Mouse (Mus musculus) hindbrain, embryonic 11.5 days (tissue): ENCODE measurements around the gene Dyrk1a. TPM values are rescaled to one million over a fixed set of nuclear protein-coding genes. Genes with fewer than 3 reads are reported as not detected.

Experiments used
- ATAC-seq: fragments of 200-750 bp; cut with Nextera tagmentation; 2 replicates; pipeline ENCODE4 v1.8.0; 2017; ENCODE audit warnings: mild to moderate bottlenecking, moderate TSS enrichment, moderate library complexity; ENCODE audit not compliant: low FRiP score
- DNase-seq: peaks from one replicate; pipeline ENCODE4 v3.0.0-alpha.2; 2015; ENCODE audit warnings: low spot score
- H3K27ac ChIP-seq: fragments of 300-500 bp; sonication (generic); 2 replicates; pipeline ENCODE4 v1.5.1; 2014; ENCODE audit warnings: mild to moderate bottlenecking, low read depth, low read length
- H3K27me3 ChIP-seq: fragments of 300-500 bp; sonication (generic); 2 replicates; pipeline ENCODE4 v1.6.1; 2014; ENCODE audit warnings: mild to moderate bottlenecking, low read length, moderate library complexity, mixed read lengths; ENCODE audit not compliant: control insufficient read depth, insufficient read depth
- H3K36me3 ChIP-seq: fragments of 300-500 bp; sonication (generic); 2 replicates; pipeline ENCODE4 v1.6.1; 2014; ENCODE audit warnings: mild to moderate bottlenecking, low read length, moderate library complexity, mixed read lengths; ENCODE audit not compliant: control insufficient read depth, insufficient read depth
- H3K4me1 ChIP-seq: fragments of 300-500 bp; sonication (generic); replicated peaks from 2 replicates; pipeline ENCODE4 v1.6.1; 2014; ENCODE audit warnings: low read length, mixed read lengths; ENCODE audit not compliant: control insufficient read depth, insufficient read depth
- H3K4me2 ChIP-seq: fragments of 300-500 bp; sonication (generic); replicated peaks from 2 replicates; pipeline ENCODE4 v1.6.1; 2014; ENCODE audit warnings: mild to moderate bottlenecking, low read depth, low read length
- H3K4me3 ChIP-seq: fragments of 300-500 bp; sonication (generic); 2 replicates; pipeline ENCODE4 v1.5.1; 2014; ENCODE audit warnings: low read depth, low read length
- H3K9ac ChIP-seq: fragments of 300-500 bp; sonication (generic); 2 replicates; pipeline ENCODE4 v1.6.1; 2014; ENCODE audit warnings: low read depth, low read length
- H3K9me3 ChIP-seq: fragments of 300-500 bp; sonication (generic); 2 replicates; pipeline ENCODE4 v1.6.1; 2016; ENCODE audit warnings: low read length; ENCODE audit not compliant: control insufficient read depth
- WGBS: fragments of 180-500 bp; shearing (Covaris S2); extraction: QIAGEN DNeasy Blood & Tissue Kit; methylation state at CpG from one replicate; pipeline ENCODE4 v1.1.7; 2014; 5-methylcytosine and 5-hydroxymethylcytosine counted together
- polyA plus RNA-seq: library from polyadenylated mRNA; unstranded; fragments of >200 nt; fragmentation: Nextera tagmentation; extraction: Ambion mirVana; gene quantifications from 2 replicates; pipeline ENCODE4 v1.2.1, GENCODE M21; 2014

The Dyrk1a gene
- polyA plus RNA-seq, 1 experiment from 2014 or later = 17.5 TPM

DNA sequence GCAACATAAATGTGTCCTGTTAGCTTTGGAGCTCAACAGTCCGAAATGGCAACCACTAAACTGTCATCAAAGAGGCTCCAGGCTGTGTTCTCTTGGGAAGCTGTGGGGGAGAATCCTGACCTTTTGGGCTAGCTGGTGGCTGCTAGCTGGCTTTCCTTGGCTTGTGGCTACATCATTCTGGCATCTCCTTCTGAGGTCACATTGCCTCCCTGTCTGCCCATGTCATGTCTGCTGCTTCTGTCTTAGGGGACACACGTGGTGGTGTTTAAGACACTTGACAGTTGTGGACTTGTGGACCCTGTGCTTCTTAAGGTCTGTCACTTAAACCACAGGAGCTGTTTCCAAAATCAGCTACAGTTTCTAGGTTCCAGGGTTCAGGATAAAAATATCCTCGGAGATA is 21.7 kb downstream of the Dyrk1a start:
- DNase-seq (no peak), ATAC-seq (no peak)
- Histone ChIP-seq H3K4me2 (no peak overlapping the region), H3K4me3 (no peak overlapping the region), H3K9ac (no peak overlapping the region), H3K9me3 (no peaks in the 10 kb centered on the region), H3K27ac (no peak overlapping the region), H3K4me1 (peaks cover 3% of the 10 kb centered on the region; the same call in 1 of the 2 replicates), H3K36me3 (no peaks in the 10 kb centered on the region), H3K27me3 (no peaks in the 10 kb centered on the region)
- 86% methylated on average over 3 of the region's 3 CpGs for WGBS

DNA sequence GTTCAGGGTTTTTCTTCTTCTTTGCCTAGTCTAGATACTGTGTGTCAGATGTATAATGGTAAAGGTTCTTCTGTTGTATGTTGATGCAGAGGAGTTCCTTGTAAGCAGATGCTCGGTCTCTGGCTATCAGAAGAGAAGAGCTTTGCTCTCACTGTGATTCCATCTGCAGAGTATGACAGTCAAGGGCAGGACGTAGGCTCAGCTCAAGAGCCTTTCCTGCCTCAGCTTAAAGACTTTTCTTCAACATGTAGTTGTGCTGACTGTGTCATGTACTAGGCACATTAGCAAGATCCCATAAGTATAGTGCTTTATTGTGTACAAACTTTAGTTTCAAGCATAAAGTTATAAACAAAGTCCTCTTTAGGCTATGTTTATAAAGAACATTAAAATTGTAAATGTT is 26.8 kb downstream of the Dyrk1a start:
- H3K4me1 ChIP-seq = no peaks in the 10 kb centered on the region
- no peaks in the 10 kb centered on the region for H3K9me3 ChIP-seq
- H3K27me3 ChIP-seq = no peaks in the 10 kb centered on the region
- H3K27ac ChIP-seq = no peak overlapping the region
- ATAC-seq (no peak), DNase-seq (no peak)
- H3K36me3 ChIP-seq = no peaks in the 10 kb centered on the region
- no peak overlapping the region for H3K4me3 ChIP-seq
- 90% methylated on average over 2 of the region's 2 CpGs for WGBS
- H3K4me2 ChIP-seq = no peak overlapping the region
- no peak overlapping the region for H3K9ac ChIP-seq

DNA sequence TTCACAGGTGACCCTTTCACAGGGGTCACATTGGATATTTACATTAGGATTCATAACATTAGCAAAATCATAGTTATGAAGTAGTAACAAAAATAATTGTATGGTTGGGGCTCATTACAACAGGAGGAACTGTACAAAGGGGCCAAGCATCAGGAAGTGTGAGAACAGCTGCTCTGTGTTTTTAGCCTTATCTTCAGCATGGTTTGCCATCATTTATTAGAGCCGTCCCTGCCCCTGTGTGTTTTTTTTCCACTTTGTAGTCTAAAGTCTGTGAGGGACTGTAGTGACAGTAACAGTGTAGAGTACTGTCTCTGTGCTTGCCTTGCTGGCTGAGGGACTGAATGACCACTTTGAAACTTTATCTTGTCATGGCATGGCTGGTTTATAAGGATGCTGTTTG is 27.8 kb downstream of the Dyrk1a start:
- ATAC-seq (no peak), DNase-seq (no peak)
- Histone ChIP-seq H3K4me2 (no peak overlapping the region), H3K36me3 (no peaks in the 10 kb centered on the region), H3K9me3 (no peaks in the 10 kb centered on the region), H3K27ac (no peak overlapping the region), H3K4me3 (no peak overlapping the region), H3K4me1 (no peaks in the 10 kb centered on the region), H3K9ac (no peak overlapping the region), H3K27me3 (no peaks in the 10 kb centered on the region)
- 58% methylated on average over 1 of the region's 1 CpGs for WGBS

DNA sequence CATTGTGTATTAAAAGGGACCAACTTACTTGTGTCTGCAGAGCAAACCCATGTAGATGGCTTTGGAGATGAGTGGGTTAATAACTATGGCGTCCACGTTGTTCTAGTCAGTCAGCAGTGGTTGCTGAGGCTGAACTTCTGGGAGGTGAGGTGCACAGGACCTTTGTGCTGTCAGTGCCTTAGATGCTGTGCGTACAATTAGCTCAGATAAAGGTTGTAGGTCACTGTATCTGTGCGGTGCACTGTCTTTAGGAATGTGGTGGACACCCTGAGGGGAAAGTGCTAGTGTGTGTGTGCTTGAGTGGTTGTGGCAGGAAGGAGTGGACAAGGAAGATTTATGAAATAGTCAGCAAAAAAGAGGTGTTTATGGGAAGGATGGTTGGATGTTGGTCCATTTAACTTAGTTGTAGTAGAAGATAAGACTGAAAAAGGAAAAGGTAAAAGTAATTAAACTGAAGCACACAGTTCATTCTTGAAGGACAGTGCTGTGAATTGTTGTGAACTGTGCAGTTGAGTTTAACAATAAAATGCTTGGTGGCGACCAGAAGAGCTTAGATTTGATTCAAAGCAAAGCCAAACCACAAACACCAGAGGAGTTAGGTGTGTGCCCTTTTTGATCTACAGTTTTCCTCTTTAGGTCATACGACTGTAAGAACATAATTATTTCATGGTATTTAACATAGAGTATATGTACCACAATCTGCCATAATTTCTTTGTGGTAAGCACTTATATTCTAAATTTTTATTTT is 30.3 kb downstream of the Dyrk1a start:
- no peak for DNase-seq
- WGBS = 52% methylated on average over 6 of the region's 6 CpGs
- Histone ChIP-seq H3K4me3 (no peak overlapping the region), H3K4me2 (no peak overlapping the region), H3K4me1 (no peaks in the 10 kb centered on the region; the same call in 1 of the 2 replicates), H3K36me3 (no peaks in the 10 kb centered on the region), H3K27ac (no peak overlapping the region), H3K27me3 (no peaks in the 10 kb centered on the region), H3K9ac (no peak overlapping the region), H3K9me3 (no peaks in the 10 kb centered on the region)
- ATAC-seq = no peak

DNA sequence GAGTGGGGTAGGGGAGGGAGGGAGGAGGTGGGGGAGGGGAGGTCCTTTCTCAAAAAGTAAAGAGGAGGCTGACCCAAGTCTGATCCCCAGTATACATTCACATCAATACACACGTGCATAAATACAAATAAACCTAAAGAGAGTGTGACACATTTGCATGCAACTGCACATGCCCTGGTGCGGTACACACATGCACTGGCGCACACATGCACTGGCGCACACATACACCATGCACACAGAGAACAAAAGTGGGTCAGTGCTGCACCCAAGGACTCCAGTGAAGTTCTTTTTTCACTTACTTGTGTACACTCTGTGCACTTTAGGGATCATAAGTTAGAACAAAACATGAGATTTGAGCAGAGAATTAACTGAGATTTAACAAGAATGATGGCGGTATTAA is 31.3 kb downstream of the Dyrk1a start:
- Histone ChIP-seq H3K4me3 (no peak overlapping the region), H3K27ac (no peak overlapping the region), H3K27me3 (no peaks in the 10 kb centered on the region), H3K4me1 (no peaks in the 10 kb centered on the region; the same call in 1 of the 2 replicates), H3K4me2 (no peak overlapping the region), H3K9me3 (no peaks in the 10 kb centered on the region), H3K9ac (no peak overlapping the region), H3K36me3 (no peaks in the 10 kb centered on the region)
- ATAC-seq = peak; percentile 53; the same call in 1 of the 2 replicates
- no peak for DNase-seq
- 72% methylated on average over 5 of the region's 5 CpGs for WGBS

DNA sequence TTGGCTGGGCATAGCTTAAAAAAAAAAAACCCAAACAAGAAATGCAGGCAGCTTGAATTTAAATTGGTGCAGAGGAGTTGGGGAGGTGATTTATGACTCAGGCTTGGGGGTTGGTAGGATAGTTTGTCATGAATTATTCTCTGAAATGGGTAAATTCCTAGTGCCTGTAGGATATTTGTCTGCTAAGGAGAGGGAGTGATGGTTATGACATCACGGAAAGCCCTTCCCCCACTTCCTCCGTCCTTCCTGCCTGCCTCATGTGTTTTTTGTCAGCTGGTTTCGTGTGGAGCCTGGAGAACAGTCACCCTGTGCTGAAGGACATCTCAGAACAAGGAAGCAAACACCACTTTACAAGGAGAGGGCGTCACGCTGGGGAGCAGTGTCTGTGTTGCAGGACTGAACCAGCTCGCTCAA is 31.7 kb downstream of the Dyrk1a start:
- Histone ChIP-seq H3K27ac (no peak overlapping the region), H3K9me3 (no peaks in the 10 kb centered on the region), H3K27me3 (no peaks in the 10 kb centered on the region), H3K36me3 (no peaks in the 10 kb centered on the region), H3K4me1 (no peaks in the 10 kb centered on the region; the same call in 1 of the 2 replicates), H3K4me3 (no peak overlapping the region), H3K9ac (no peak overlapping the region), H3K4me2 (no peak overlapping the region)
- DNase-seq (peak; percentile 36), ATAC-seq (no peak)
- 44% methylated on average over 6 of the region's 6 CpGs for WGBS

DNA sequence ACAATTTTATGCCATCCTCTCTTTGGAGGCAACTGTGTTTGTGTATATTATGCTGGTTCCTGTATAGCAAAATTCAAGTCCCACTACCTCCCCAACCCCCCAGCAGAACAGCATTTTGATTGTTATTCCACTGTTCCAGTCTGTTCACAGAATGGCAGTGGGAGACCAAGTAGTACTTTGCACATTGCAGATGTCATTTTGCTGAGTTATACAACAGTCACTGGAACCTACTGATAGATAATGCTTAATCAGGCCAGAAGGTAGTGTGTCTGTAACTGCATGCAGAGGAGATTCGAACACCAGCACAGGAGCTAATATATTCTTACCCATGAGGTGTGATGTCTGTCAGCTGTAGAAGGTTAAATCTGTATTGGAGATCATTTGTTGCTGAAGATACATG is 32.4 kb downstream of the Dyrk1a start:
- WGBS = 94% methylated on average over 1 of the region's 1 CpGs
- Histone ChIP-seq H3K9ac (no peak overlapping the region), H3K27ac (no peak overlapping the region), H3K4me2 (no peak overlapping the region), H3K27me3 (no peaks in the 10 kb centered on the region), H3K9me3 (no peaks in the 10 kb centered on the region), H3K36me3 (no peaks in the 10 kb centered on the region), H3K4me1 (no peaks in the 10 kb centered on the region; the same call in 1 of the 2 replicates), H3K4me3 (no peak overlapping the region)
- ATAC-seq = no peak
- no peak for DNase-seq

DNA sequence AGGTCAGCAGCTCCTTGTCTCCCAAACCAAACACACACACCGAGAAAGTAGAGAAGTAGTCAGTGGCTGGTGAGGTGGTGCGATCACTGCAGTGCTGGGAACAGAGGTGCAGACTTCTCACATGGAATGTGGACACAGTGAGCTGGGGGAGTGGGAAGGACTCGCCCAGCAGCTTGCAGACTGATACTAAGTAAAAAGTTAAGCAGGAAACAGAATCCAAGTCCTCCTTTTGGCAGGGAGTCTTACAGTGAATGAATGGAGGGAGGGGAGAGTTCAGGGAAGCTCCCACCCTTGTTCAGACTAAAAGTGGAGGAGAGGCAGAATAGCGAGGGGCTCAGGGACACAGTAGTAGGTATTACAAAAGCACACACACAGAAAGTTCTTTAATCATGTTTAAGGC is 32.9 kb downstream of the Dyrk1a start:
- Histone ChIP-seq H3K4me1 (no peaks in the 10 kb centered on the region; the same call in 1 of the 2 replicates), H3K27me3 (no peaks in the 10 kb centered on the region), H3K36me3 (no peaks in the 10 kb centered on the region), H3K27ac (no peak overlapping the region), H3K4me3 (no peak overlapping the region), H3K4me2 (no peak overlapping the region), H3K9ac (no peak overlapping the region), H3K9me3 (no peaks in the 10 kb centered on the region)
- no peak for ATAC-seq
- 70% methylated on average over 4 of the region's 4 CpGs for WGBS
- DNase-seq = no peak

DNA sequence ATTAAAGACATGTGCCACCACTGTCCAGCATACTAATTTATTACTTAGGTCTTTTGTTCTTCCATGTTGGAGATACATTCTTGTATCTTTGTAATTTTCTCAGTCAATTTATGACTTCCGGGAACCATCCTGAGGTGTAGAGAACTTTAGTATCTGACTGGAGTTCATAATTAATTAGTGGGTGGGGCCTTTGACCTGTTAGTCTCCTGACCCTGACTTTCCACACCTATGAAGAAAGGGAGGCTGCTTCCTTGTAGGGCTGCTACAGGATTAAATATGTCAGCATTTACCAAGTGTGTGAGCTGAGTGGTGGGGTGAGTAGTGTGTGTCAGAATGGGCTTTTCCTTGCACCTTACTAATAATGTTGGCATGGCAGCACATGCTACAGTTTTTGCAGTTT is 36.4 kb downstream of the Dyrk1a start:
- DNase-seq = no peak
- no peaks in the 10 kb centered on the region for H3K36me3 ChIP-seq
- no peak overlapping the region for H3K27ac ChIP-seq
- no peaks in the 10 kb centered on the region; the same call in 1 of the 2 replicates for H3K4me1 ChIP-seq
- WGBS = 89% methylated on average over 1 of the region's 1 CpGs
- H3K27me3 ChIP-seq = no peaks in the 10 kb centered on the region
- H3K9me3 ChIP-seq = no peaks in the 10 kb centered on the region
- H3K9ac ChIP-seq = no peak overlapping the region
- H3K4me3 ChIP-seq = no peak overlapping the region
- no peak for ATAC-seq
- no peak overlapping the region for H3K4me2 ChIP-seq
